Mouse (Mus musculus): ENCODE results near the gene Abr.

Gene Abr

GRCm38 (mm10) chr11:76493811-76494274 lies 128.3 kb downstream of the Abr start:
- DNase-seq (ENCODE audit: extremely low spot score): peak; percentile 52

- no peak for DNase-seq (ENCODE audit: extremely low spot score)
Measured at GRCm38 (mm10) chr11:76493167-76493566, 128.9 kb downstream of the Abr start.

GRCm38 (mm10) chr11:76491817-76492216 lies 130.3 kb downstream of the Abr start:
- DNase-seq (ENCODE audit: extremely low spot score): no peak

GRCm38 (mm10) chr11:76489407-76489806 lies 132.7 kb downstream of the Abr start:
- DNase-seq (ENCODE audit: extremely low spot score): no peak

- DNase-seq (ENCODE audit: extremely low spot score): no peak
Measured at GRCm38 (mm10) chr11:76487024-76487423, 135.1 kb downstream of the Abr start.

- DNase-seq (ENCODE audit: extremely low spot score): no peak
Measured at GRCm38 (mm10) chr11:76484033-76484432, 138.1 kb downstream of the Abr start.

GRCm38 (mm10) chr11:76483171-76483727 lies 138.9 kb downstream of the Abr start:
- DNase-seq (ENCODE audit: extremely low spot score): no peak

- DNase-seq (ENCODE audit: extremely low spot score): no peak
Measured at GRCm38 (mm10) chr11:76482697-76483096, 139.4 kb downstream of the Abr start.

GRCm38 (mm10) chr11:76482183-76482582 lies 139.9 kb downstream of the Abr start:
- DNase-seq (ENCODE audit: extremely low spot score): no peak

- no peak for DNase-seq (ENCODE audit: extremely low spot score)
Measured at GRCm38 (mm10) chr11:76479729-76480128, 142.4 kb downstream of the Abr start.

- no peak for DNase-seq (ENCODE audit: extremely low spot score)
Measured at GRCm38 (mm10) chr11:76478676-76479655, 143.1 kb downstream of the Abr start.

GRCm38 (mm10) chr11:76477095-76477525 lies 145.0 kb downstream of the Abr start:
- DNase-seq (ENCODE audit: extremely low spot score): no peak

- DNase-seq (ENCODE audit: extremely low spot score): no peak
Measured at GRCm38 (mm10) chr11:76476376-76477094, 145.6 kb downstream of the Abr start.

GRCm38 (mm10) chr11:76472617-76473016 lies 149.5 kb downstream of the Abr start:
- no peak for DNase-seq (ENCODE audit: extremely low spot score)

- no peak for DNase-seq (ENCODE audit: extremely low spot score)
Measured at GRCm38 (mm10) chr11:76469311-76469998, 152.7 kb downstream of the Abr start.

GRCm38 (mm10) chr11:76468347-76468746 lies 153.8 kb downstream of the Abr start:
- DNase-seq (ENCODE audit: extremely low spot score): peak; percentile 58

GRCm38 (mm10) chr11:76467487-76468005 lies 154.6 kb downstream of the Abr start:
- no peak for DNase-seq (ENCODE audit: extremely low spot score)

GRCm38 (mm10) chr11:76467073-76467472 lies 155.0 kb downstream of the Abr start:
- no peak for DNase-seq (ENCODE audit: extremely low spot score)

- DNase-seq (ENCODE audit: extremely low spot score): no peak
Measured at GRCm38 (mm10) chr11:76465879-76466278, 156.2 kb downstream of the Abr start.

- DNase-seq (ENCODE audit: extremely low spot score): no peak
Measured at GRCm38 (mm10) chr11:76461696-76462095, 160.4 kb downstream of the Abr start.

GRCm38 (mm10) chr11:76461201-76461600 lies 160.9 kb downstream of the Abr start:
- no peak for DNase-seq (ENCODE audit: extremely low spot score)

All from embryo, embryonic 9.5 days (tissue).